Mouse (Mus musculus): ENCODE results near the gene Lrif1. TPM values are rescaled to one million over a fixed set of nuclear protein-coding genes. Genes with fewer than 3 reads are reported as not detected.

Gene Lrif1
- polyA plus RNA-seq, 1 experiment from 2014 or later = 17.9 TPM

Other genes with a start within 250 kb of the Lrif1 start
- gene Dennd2d, start 202.6 kb upstream of the Lrif1 start, polyA plus RNA-seq (2015; fragmentation: Nextera tagmentation; extraction: Ambion mirVana) = 14.8 and 17.0 TPM in 2 replicates
- 91.8 and 98.3 TPM in 2 replicates for gene Dram2, start 137.2 kb upstream of the Lrif1 start, polyA plus RNA-seq (2015; fragmentation: Nextera tagmentation; extraction: Ambion mirVana)
- gene Cept1, start 137.2 kb upstream of the Lrif1 start, polyA plus RNA-seq (2015; fragmentation: Nextera tagmentation; extraction: Ambion mirVana) = 69.2 and 74.8 TPM in 2 replicates
- gene Cd53, start 105.2 kb downstream of the Lrif1 start, polyA plus RNA-seq (2015; fragmentation: Nextera tagmentation; extraction: Ambion mirVana) = 10.3 and 10.5 TPM in 2 replicates
- not detected in 2 replicates for gene Olfr266, start 141.3 kb downstream of the Lrif1 start, polyA plus RNA-seq (2015; fragmentation: Nextera tagmentation; extraction: Ambion mirVana)